Mouse (Mus musculus): Measurements from ENCODE around the gene Emg1.
"Not testable (repeated sequence)": the region's sequence is repeated elsewhere in the genome, so short reads cannot be mapped to it uniquely, and the experiment has no call there.

GRCm38 (mm10) chr6:124682291-124682690 lies 29.7 kb downstream of the Emg1 start:
- TF ChIP-seq CTCF, EP300 (IDR thresholded peaks at IDR 0.05; ENCODE audit: low read depth): not testable (repeated sequence)

All from liver, embryonic 14.5 days (tissue).